Mouse (Mus musculus): ENCODE measurements around the gene Gm21863. TPM values are rescaled to one million over a fixed set of nuclear protein-coding genes. Genes with fewer than 3 reads are reported as not detected.
"Not testable (repeated sequence)": the region's sequence is repeated elsewhere in the genome, so short reads cannot be mapped to it uniquely, and the experiment has no call there.

Gm21863 gene
- not detected in 2 replicates for polyA plus RNA-seq (2012; rRNA removed)

- not testable (repeated sequence) for DNase-seq (ENCODE audit: extremely low spot score in 1 of 2, low spot score in 1 of 2)
Observed at GRCm38 (mm10) chr12:19953869-19954555, at the start of gene Gm21863. Gene Gm21863, plus strand, starts transcription at chr12:19954505.

- not testable (repeated sequence) for DNase-seq (ENCODE audit: extremely low spot score in 1 of 2, low spot score in 1 of 2)
Observed at GRCm38 (mm10) chr12:19928049-19928448, 26.3 kb upstream of the Gm21863 start.
